Mouse (Mus musculus) cerebellum, adult 2 months (tissue): ENCODE results near the gene Ttll7.

Experiments
- CTCF ChIP-seq: fragments of 200-500 bp; IDR thresholded peaks from 2 replicates; pipeline ENCODE4 v1.5.1; 2011; ENCODE audit warnings: low read depth, mild to moderate bottlenecking, control low read depth, low read length, moderate library complexity, borderline replicate concordance; ENCODE audit not compliant: insufficient read depth
- POLR2A ChIP-seq: fragments of 200-500 bp; IDR thresholded peaks from 2 replicates; pipeline ENCODE4 v1.6.1; 2011; ENCODE audit warnings: low read length, control low read depth, borderline replicate concordance; ENCODE audit not compliant: insufficient read depth

GRCm38 (mm10) chr3:146994670-146995415 lies 142.7 kb downstream of the Ttll7 start:
- TF ChIP-seq CTCF (no peak), POLR2A (no peak)
